In the genomic region with DNA sequence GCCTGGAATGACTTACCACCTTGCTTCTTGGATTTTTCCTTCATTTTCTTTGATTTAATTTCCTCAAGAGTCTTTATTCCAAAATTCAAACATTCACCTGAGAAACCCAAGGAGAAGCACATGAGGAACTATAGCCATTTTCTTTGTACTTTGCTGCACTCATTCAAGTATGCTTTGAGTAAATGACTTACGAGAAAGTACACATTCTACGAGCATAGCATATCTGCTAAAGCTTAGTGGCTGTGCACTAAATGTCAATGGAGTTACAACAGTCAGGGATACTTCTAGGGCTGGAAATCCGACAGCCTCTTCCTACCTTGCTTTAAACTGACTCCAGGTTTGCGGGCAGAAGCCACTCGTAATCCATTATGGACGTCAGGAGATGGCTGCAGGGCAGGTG, we compare ENCODE assay signal across 34 mouse cellular contexts. TPM values are rescaled to one million over a fixed set of nuclear protein-coding genes. Genes with fewer than 3 reads are reported as not detected.
"Had no signal": no experiment of that assay in that cellular context is flagged by ENCODE, and none has a peak within 500 bp of the region (broad histone marks: within the 10 kb centered on the region; RNA-seq: fewer than 3 reads in every experiment).

No protein-coding gene starts in this region.

- H3K4me3 ChIP-seq: heart, embryonic 10.5 days; heart, embryonic 12.5 days; hindbrain, embryonic 13.5 days; hindbrain, embryonic 15.5 days; kidney, embryonic 15.5 days; limb, embryonic 13.5 days; limb, embryonic 15.5 days had no signal

- H3K27me3 ChIP-seq: heart, embryonic 12.5 days; hindbrain, embryonic 13.5 days; hindbrain, embryonic 15.5 days; kidney, embryonic 15.5 days; limb, embryonic 13.5 days; limb, embryonic 15.5 days had no signal

- ATAC-seq: forebrain, postnatal 0 days; hindbrain, postnatal 0 days; intestine, embryonic 16.5 days had no signal

- H3K9me3 ChIP-seq: heart, embryonic 10.5 days; heart, embryonic 12.5 days; hindbrain, embryonic 13.5 days; hindbrain, embryonic 15.5 days; kidney, embryonic 15.5 days; limb, embryonic 13.5 days; limb, embryonic 15.5 days had no signal

- H3K27ac ChIP-seq: heart, embryonic 10.5 days; hindbrain, embryonic 13.5 days; hindbrain, embryonic 15.5 days; hindbrain, postnatal 0 days; kidney, embryonic 15.5 days; kidney, postnatal 0 days; limb, embryonic 13.5 days; limb, embryonic 15.5 days had no signal

- DNase-seq: forebrain, postnatal 0 days; gastrocnemius, postnatal 14 days; gastrocnemius, postnatal 36 days; heart, adult 18-20 months; heart, postnatal 14 days; heart, postnatal 36 days; kidney, adult 11 months; kidney, adult 2 months; kidney, adult 9 months; kidney, postnatal 14 days; kidney, postnatal 36 days; layer of hippocampus, adult 9-11 months; layer of hippocampus, postnatal 36 days; left cerebral cortex, postnatal 4 days had no signal

- H3K4me1 ChIP-seq: heart, embryonic 10.5 days; hindbrain, embryonic 13.5 days; hindbrain, embryonic 15.5 days; kidney, embryonic 15.5 days; limb, embryonic 13.5 days; limb, embryonic 15.5 days had no signal

- H3K4me2 ChIP-seq: heart, embryonic 12.5 days; hindbrain, embryonic 13.5 days; hindbrain, embryonic 15.5 days; kidney, embryonic 15.5 days; limb, embryonic 13.5 days; limb, embryonic 15.5 days had no signal

- H3K9ac ChIP-seq: forebrain, postnatal 0 days; heart, embryonic 12.5 days; hindbrain, embryonic 13.5 days; hindbrain, embryonic 15.5 days; kidney, embryonic 15.5 days; limb, embryonic 13.5 days; limb, embryonic 15.5 days had no signal

RNA-seq across cellular contexts. Expression of a gene that starts 22.2 kb away (rescaled TPM):
- polyA plus RNA-seq: forebrain, postnatal 0 days; heart, embryonic 10.5 days; heart, embryonic 12.5 days; heart, embryonic 14.5 days; heart, embryonic 16.5 days; hindbrain, embryonic 11.5 days; hindbrain, embryonic 13.5 days; hindbrain, embryonic 15.5 days; intestine, embryonic 14.5 days; intestine, embryonic 16.5 days; kidney, embryonic 15.5 days; kidney, postnatal 0 days; limb, embryonic 11.5 days; limb, embryonic 13.5 days; limb, embryonic 15.5 days had no signal

RNA-seq across cellular contexts. Expression of a gene that starts 51.4 kb away (rescaled TPM):
- total RNA-seq: gastrocnemius, adult 18-20 months; gastrocnemius, adult 8-10 months; gastrocnemius, postnatal 36 days; layer of hippocampus, adult 18-20 months; layer of hippocampus, adult 8-10 months; layer of hippocampus, postnatal 14 days; layer of hippocampus, postnatal 36 days had no signal
